Mouse (Mus musculus) embryonic fibroblast, embryonic 13.5 days (primary cell): ENCODE measurements around the gene Kcne2.

ENCODE experiments used
- CTCF ChIP-seq: IDR thresholded peaks from 2 replicates; pipeline ENCODE4 v1.5.1; 2011; ENCODE audit warnings: mild to moderate bottlenecking, control low read depth, low read length, moderate library complexity, borderline replicate concordance; ENCODE audit not compliant: insufficient read depth
- POLR2A ChIP-seq: IDR thresholded peaks from 2 replicates; pipeline ENCODE4 v1.6.1; 2011; ENCODE audit warnings: low read depth, mild to moderate bottlenecking, control low read depth, low read length, moderate library complexity

GRCm38 (mm10) chr16:92254316-92254715 lies 37.9 kb upstream of the Kcne2 start:
- TF ChIP-seq CTCF (no peak), POLR2A (no peak)
